Mouse (Mus musculus): ENCODE data around the gene Rnf152. TPM values are rescaled to one million over a fixed set of nuclear protein-coding genes. Genes with fewer than 3 reads are reported as not detected.

Gene Rnf152
- total RNA-seq (2017), result 0.12 and 0.25 TPM in 2 replicates

DNA sequence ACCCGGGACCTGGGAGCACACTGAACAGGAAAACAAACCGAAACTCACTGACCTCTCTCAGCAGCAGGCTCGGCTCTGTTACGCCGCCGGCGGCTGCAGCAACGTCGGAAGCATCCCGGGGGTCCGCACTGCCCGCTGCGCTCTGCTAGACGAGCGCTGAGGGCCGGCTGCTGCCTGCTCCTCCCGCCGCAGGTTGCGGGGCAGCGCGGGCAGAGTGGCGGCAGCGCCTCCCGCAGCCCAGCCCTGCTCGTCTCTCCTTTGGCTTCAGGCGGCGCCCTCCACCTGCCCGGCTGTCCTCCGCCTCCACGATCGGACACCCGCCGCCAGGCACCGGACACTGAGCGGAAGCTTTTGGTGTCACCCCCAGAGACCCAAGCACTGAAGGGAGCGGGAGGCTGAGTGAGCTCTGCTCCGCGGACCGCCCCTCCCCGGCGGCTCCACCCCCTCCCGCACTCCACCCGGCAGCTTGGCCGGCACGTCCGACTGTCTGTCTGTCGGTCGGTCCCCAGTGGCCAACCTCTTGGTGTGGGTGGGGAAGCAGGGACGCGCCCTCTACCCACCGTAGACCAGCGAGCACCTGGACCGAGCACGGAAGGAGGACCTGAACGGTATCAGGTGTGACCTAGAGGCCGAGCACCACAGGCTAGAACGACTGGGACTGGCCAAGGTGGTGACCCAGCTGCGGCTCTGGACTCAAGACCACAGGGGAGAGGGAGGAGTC is at the start of gene Rnf152:
Gene Rnf152 (minus strand): TSS at position 420 of the 721 bp plus-strand sequence.
- ATAC-seq (ENCODE audit: extremely low read depth, insufficient number of reproducible peaks, low FRiP score, poor library complexity, severe bottlenecking), result 0 out of 2 replicates have a peak, but pooled peaks have one; percentile 14

- ATAC-seq (ENCODE audit: extremely low read depth, insufficient number of reproducible peaks, low FRiP score, poor library complexity, severe bottlenecking), result no peak
Measured at GRCm38 (mm10) chr1:105402853-105403252, 46.3 kb upstream of the Rnf152 start.

- ATAC-seq (ENCODE audit: extremely low read depth, insufficient number of reproducible peaks, low FRiP score, poor library complexity, severe bottlenecking), result no peak
Measured at GRCm38 (mm10) chr1:105384141-105384937, 27.8 kb upstream of the Rnf152 start.

DNA sequence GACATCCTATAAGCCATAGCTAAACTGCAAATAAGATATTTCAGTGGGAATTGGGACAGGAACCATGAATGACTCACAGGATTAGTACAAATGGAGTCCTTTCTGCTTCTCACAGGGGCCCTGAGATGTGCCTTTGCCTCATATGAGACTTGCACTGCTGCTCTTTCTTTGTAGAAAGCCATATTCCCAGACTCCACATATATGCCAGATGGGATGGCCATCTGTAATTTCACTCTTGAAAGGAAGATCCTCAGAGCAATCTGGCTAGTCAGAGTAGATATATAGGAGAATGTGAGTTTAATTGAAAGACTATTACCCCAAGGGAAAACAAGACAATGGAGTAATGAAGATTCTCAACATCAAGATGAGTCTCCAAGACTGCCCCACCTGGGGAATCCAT is 21.0 kb upstream of the Rnf152 start:
- no peak for ATAC-seq (ENCODE audit: extremely low read depth, insufficient number of reproducible peaks, low FRiP score, poor library complexity, severe bottlenecking)

GRCm38 (mm10) chr1:105374618-105375017 is 18.1 kb upstream of the Rnf152 start:
- no peak for ATAC-seq (ENCODE audit: extremely low read depth, insufficient number of reproducible peaks, low FRiP score, poor library complexity, severe bottlenecking)

GRCm38 (mm10) chr1:105362701-105363100 is 6.2 kb upstream of the Rnf152 start:
- ATAC-seq (ENCODE audit: extremely low read depth, insufficient number of reproducible peaks, low FRiP score, poor library complexity, severe bottlenecking), result peak; percentile 41; the same call in 1 of the 2 replicates

GRCm38 (mm10) chr1:105358896-105359295 is 2.4 kb upstream of the Rnf152 start:
- ATAC-seq (ENCODE audit: extremely low read depth, insufficient number of reproducible peaks, low FRiP score, poor library complexity, severe bottlenecking), result no peak

- no peak for ATAC-seq (ENCODE audit: extremely low read depth, insufficient number of reproducible peaks, low FRiP score, poor library complexity, severe bottlenecking)
Measured at GRCm38 (mm10) chr1:105355910-105356290, 610 bp downstream of the Rnf152 start.

GRCm38 (mm10) chr1:105354901-105355891 is 1.3 kb downstream of the Rnf152 start:
- ATAC-seq (ENCODE audit: extremely low read depth, insufficient number of reproducible peaks, low FRiP score, poor library complexity, severe bottlenecking), result no peak

- no peak for ATAC-seq (ENCODE audit: extremely low read depth, insufficient number of reproducible peaks, low FRiP score, poor library complexity, severe bottlenecking)
Measured at GRCm38 (mm10) chr1:105351806-105352205, 4.7 kb downstream of the Rnf152 start.

GRCm38 (mm10) chr1:105342305-105342704 is 14.2 kb downstream of the Rnf152 start:
- ATAC-seq (ENCODE audit: extremely low read depth, insufficient number of reproducible peaks, low FRiP score, poor library complexity, severe bottlenecking), result no peak

GRCm38 (mm10) chr1:105340943-105341342 is 15.6 kb downstream of the Rnf152 start:
- no peak for ATAC-seq (ENCODE audit: extremely low read depth, insufficient number of reproducible peaks, low FRiP score, poor library complexity, severe bottlenecking)

- ATAC-seq (ENCODE audit: extremely low read depth, insufficient number of reproducible peaks, low FRiP score, poor library complexity, severe bottlenecking), result no peak
Measured at GRCm38 (mm10) chr1:105337397-105337796, 19.1 kb downstream of the Rnf152 start.

DNA sequence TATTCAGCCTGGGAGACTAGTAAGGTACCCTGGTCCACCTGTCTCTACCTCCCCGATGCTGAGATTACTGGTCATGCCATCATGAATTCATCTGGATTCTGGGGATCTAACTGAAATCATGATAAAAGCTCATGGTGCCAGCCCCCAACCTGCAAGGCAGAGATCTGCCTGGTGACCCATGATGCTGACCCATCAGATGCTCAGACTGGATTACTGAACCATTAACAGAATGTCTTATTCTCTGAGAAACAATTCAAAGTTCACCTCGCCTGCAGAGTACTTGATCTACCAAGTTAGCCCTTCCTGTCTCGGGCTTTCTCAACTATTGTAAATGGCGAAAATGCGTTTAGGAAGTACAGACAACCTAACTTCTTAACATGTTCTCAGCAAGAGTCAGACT is 20.4 kb downstream of the Rnf152 start:
- no peak for ATAC-seq (ENCODE audit: extremely low read depth, insufficient number of reproducible peaks, low FRiP score, poor library complexity, severe bottlenecking)

DNA sequence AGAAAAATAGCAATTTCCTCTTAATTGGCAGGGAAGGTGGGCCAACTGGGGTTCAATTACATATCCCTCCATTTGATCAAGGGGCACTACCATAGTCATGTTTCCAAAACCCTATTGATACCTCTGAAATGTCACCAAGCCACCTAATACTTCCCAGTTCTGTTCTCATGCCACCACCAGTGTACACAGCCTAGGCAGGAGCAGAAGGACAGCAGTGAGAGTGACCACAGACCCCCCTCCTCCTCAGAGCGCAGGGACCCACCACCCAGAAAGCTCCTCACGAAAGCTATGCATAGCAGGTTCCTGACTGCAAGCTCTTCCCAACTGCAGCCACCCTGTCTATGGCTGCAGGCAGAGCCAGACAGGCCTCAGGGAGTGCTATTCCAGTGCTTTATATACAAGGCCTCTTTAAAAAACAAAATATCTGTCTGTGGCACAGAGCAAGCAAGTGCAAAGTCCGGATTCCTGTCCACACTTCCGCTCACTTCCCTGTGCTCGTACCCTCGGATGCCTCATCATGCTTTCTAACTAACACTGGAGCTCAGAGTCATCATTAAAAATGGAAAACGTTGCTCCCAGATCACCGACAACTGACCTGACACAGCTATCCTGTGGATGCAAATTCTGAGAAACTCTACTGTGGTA is 24.3 kb downstream of the Rnf152 start:
- ATAC-seq (ENCODE audit: extremely low read depth, insufficient number of reproducible peaks, low FRiP score, poor library complexity, severe bottlenecking), result no peak

DNA sequence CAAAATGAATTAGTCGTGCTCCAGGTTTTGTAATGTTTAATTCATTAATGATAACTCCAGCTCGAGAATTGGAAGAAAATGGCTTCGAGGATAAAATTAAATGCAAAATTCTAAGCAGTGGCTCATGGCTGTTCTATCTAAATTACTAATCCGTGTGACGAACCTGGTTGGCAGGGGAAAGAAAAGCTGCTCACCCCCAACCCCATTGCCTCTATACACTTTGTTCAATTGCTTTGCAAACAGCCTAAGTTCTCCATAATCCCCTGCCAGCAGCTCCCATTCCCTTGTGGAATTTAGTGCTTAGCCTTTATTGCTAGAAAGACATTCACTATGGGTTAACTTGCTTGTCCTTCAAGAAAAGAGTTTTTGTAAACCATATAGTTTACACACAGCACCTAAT is 24.9 kb downstream of the Rnf152 start:
- ATAC-seq (ENCODE audit: extremely low read depth, insufficient number of reproducible peaks, low FRiP score, poor library complexity, severe bottlenecking), result no peak

DNA sequence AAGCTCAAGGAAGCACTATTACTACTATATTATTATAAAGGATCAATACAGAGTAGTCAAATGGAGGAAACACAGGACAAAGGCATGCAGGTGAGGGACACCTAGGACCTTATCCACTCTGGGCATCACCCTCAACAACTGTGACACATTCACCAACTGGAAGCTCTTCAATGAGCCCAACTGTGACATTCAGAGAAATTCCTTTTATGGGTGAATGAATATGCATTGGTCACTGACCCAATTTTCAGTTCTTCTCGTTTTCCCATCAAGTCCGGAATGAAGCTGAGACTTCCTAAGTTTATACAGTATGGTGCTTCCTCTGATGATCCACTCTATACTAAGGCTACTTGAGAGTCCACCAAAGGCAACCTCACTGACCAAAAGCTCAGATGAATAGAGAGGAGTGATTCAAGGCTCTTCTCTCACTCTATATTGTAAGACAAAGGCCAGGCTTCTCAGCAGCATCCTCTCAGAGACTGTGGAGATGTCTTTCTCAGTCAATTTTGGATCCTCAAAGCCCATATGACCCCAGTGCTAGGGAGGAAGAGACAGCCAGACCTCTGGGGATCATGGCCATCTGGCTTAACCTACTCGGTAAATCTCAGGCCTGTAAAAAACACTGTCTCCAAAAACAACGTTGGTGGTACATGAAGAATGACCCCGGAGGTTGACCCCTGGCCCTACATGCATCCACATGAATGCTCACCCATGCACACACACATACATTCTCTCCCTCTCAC is 25.8 kb downstream of the Rnf152 start:
- no peak for ATAC-seq (ENCODE audit: extremely low read depth, insufficient number of reproducible peaks, low FRiP score, poor library complexity, severe bottlenecking)

DNA sequence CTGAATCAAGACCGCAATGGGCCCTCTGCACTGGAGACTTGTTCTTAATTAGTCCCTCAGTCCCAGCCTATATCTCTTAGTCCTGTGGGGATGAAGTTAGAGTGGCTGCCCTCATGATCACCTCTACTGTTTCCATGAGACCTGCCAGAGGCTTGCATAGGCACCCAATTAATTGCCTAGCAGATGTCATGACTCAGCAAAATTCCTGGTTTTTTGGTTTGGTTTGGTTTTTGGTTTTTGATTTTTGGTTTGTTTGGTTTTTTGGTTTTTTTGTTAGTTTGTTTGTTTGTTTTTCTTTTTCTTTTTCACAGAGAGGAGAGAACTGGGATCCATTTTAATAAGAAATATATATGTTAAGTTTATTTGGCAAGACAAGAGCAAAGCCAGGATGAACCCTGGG is 28.7 kb downstream of the Rnf152 start:
- ATAC-seq (ENCODE audit: extremely low read depth, insufficient number of reproducible peaks, low FRiP score, poor library complexity, severe bottlenecking), result no peak
